Mouse (Mus musculus): ENCODE measurements at regions not wholly inside any gene's neighbourhood (a gene's known extent, or its start where the extent isn't known, plus 50 kb on each side); places are given as distances from the start of the nearest gene placed in this dataset.
A peak's percentile ranks its signal among the peaks of the same experiment; 100 is the strongest.
"Not testable (repeated sequence)": the region's sequence is repeated elsewhere in the genome, so short reads cannot be mapped to it uniquely, and the experiment has no call there.

DNA sequence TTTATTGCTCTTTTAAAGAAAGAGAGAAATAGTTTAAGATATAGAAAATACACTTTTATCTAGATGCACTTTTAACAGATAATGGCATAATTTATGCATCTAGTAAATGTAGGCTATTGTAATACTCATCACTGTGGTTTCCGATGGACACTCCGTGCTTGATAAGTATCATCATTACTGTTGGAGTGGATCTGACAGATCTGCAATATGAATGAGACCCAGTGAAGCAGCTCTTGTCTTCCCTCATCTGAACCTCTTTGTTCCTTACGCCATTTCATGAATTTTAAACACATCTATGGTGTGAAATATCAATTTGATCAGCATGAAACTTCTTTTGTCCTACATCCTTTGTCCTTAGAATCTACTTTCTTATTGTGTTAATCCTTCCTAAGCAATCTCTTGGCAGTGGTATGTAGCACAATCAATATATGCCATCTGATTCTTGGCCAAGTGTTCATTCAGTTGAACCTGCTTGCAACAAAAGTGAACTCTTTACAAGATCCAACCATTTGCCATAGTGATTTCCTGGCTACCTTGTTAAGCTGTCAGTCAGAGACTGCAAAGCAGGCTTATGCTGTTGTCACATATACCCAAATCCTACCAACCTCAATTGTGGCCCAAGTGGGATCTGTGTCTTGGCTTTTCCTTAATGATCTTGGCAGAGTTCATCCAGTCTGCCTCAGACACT is 452.0 kb upstream of the Dab2 start:
- no peak for DNase-seq (ENCODE audit: low spot score)

GRCm38 (mm10) chr15:5852523-5852922 is 447.1 kb upstream of the Dab2 start:
- no peak for DNase-seq (ENCODE audit: low spot score)

DNA sequence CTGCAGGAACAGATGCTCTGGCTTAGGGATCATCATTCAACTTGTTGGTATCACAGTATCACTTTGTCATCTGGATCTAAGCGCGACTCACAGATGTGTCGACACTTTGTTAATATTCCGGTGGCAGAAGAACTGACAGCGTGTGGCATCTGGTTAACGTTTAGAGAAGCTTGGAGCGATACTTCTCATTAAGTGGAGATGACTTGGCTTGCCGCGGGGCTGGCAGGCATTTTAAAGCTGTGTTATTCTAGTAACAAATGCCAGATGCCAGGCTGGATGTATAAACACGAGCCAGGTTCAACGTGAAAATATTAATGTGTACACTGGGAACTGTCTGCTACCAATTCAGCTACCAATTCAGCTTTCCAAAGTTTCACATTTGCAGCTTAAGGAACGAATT is 430.3 kb upstream of the Dab2 start:
- DNase-seq (ENCODE audit: low spot score): no peak

DNA sequence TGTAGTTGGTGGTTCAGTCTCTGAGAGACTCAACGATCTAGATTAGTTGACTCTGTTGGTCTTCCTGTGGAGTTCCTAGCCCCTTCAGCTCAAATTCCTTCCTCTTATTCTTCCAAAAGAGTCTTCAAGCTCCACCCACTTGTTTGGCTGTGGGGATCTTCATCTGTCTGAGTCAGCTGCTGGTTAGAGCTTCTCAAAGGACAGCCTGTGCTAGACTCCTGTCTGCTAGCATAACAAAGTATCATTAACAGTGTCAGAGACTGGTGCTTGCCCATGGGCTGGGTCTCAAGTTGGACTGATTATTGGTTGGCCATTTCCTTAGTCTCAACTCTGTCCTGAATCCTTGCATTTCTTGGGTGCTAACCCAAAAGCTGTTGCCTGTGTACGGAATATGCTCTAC is 429.7 kb upstream of the Dab2 start:
- DNase-seq (ENCODE audit: low spot score): peak; percentile 17

GRCm38 (mm10) chr15:5872042-5872441 is 427.5 kb upstream of the Dab2 start:
- no peak for DNase-seq (ENCODE audit: low spot score)

DNA sequence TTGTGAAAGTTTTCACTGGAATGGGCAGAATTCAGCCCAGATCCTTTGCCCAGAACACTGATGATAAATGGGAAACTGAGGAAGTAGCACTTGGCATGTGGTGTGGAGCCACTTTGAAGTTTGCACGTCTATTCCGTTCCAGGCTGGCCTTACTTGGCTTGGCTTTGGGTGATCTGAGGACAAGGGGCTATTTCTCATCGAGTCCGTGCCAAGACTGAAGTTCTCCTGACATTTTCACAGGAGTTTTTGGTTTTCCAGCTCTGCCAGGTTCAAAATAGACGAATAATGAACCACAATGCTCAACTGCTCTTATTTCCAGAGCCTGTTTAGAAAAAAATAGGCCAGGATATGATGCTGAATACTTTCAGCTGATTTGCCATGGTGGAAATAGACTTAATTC is 421.8 kb upstream of the Dab2 start:
- no peak for DNase-seq (ENCODE audit: low spot score)

DNA sequence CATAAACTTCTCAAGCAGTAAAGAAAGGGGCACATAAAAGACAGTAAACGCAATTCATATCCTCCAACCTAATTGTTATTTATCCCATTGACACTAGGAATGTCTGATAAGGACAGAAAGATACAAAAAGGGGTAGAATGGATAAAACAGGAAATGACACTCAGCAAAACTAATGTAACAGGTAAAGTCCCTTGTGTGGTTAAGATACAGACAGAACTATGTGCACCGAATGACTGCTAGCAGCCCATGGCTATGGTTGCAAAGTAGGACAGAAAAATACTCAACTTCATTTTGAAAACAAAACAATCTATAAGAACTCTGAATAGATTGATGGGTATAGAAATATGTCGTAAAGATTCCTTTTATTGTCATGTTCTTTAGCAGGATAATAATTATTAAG is 408.4 kb upstream of the Dab2 start:
- no peak for DNase-seq (ENCODE audit: low spot score)

GRCm38 (mm10) chr15:5892034-5892433 is 407.6 kb upstream of the Dab2 start:
- no peak for DNase-seq (ENCODE audit: low spot score)

- not testable (repeated sequence) for DNase-seq (ENCODE audit: low spot score)
These were observed 403.7 kb upstream of the Dab2 start for GRCm38 (mm10) chr15:5895688-5896470.

- peak; percentile 22 for DNase-seq (ENCODE audit: low spot score)
These were observed 384.3 kb upstream of the Dab2 start for GRCm38 (mm10) chr15:5915261-5915660.

- DNase-seq (ENCODE audit: low spot score): no peak
These were observed 379.5 kb upstream of the Dab2 start for GRCm38 (mm10) chr15:5920058-5920457.

GRCm38 (mm10) chr15:5927768-5928167 is 371.8 kb upstream of the Dab2 start:
- DNase-seq (ENCODE audit: low spot score): no peak

DNA sequence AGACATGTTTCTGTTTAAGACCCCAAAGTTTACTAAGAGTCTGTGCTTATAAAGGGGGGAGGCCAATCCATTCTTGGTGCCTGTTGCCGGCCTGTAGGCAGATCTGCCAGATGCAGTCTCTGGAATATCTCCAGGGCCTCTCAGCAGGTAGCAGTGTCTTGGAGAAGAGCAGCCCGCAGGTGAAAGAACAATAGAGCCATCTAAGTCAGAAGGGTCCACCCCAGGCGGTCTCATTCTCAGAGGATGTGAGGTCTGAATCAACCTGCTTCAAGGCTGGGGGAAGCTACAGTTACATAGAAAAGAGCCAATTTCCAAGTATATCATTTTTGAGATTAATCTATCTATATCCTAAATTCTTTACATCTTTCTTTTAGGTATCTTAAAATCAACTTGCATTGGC is 366.0 kb upstream of the Dab2 start:
- no peak for DNase-seq (ENCODE audit: low spot score)

DNA sequence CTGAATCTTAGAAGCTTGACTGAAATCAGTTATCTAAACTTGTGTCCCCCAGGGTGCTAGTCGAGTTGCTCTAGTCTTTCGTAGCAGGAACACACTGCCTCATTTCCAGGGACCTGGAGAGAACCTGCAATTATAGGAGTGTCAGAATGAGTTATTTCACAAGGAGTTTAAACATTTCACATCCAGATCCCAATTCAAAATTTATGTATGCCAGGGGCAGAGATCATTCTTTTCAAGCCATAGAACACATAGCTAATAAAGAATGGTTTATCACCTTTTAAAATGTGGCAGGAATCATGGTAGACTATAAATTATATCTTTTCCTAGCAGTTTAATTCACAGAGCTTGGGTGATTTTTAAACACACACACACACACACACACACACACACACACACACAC is 358.6 kb upstream of the Dab2 start:
- no peak for DNase-seq (ENCODE audit: low spot score)

DNA sequence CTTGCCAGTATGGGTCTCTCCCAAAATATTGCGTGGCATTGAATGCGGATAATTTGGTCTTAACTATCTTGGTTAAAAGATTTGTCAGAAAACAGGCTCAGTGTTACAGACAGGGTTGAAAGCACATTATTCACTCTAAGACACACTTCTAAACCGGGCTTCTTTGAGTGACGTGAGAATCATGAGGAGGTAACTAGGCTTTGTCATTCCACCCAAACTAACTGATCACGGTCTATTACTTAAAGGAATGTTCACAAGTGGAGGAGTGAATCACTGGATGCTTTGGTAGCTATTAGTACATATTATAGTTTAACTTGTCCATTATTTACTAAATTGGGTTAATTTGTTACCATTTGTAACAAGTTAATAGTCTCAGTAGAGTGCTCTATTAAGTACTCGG is 352.9 kb upstream of the Dab2 start:
- no peak for DNase-seq (ENCODE audit: low spot score)

- no peak for DNase-seq (ENCODE audit: low spot score)
These were observed 348.7 kb upstream of the Dab2 start for GRCm38 (mm10) chr15:5950919-5951318.

DNA sequence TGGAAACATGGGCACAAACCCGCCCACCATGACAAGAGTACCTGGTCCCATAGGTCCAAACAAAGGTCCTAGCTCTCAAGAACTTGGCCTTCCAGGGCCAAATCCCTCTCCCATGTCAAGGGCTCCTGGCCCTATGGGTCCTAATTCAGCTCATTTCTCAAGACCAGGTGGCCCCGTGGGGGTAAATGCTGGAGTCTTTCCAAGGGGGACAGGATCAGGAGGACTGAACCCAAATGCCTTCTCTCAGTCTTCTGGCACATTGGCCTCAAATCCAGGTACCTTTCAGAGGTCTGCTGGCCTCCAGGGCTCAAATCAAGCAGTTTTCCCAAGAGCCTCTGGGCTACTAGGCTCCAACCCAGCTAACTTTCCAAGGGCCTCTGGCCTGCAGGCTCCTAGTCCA is 347.9 kb upstream of the Dab2 start:
- not testable (repeated sequence) for DNase-seq (ENCODE audit: low spot score)

GRCm38 (mm10) chr15:5953106-5953505 is 346.5 kb upstream of the Dab2 start:
- no peak for DNase-seq (ENCODE audit: low spot score)

- DNase-seq (ENCODE audit: low spot score): no peak
These were observed 308.1 kb upstream of the Dab2 start for GRCm38 (mm10) chr15:5991351-5992065.

DNA sequence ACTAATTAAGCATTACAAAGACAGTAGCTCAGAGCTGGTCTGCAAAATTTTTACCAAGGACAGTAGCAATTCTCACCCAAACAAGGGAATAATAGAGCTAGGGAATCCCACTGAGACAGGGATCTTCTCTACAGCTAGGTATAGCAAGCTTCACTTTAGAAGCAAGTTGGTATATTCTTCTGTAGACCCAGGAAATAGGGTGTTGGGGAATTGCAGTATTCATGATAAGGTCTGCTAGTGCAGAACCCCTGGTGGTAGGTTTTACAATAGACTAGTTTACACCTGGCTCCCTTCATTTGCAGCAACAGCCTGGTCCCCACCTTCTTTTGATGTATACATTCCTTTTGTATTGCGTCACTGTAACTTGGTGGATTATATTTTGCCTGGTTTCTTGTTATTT is 307.4 kb upstream of the Dab2 start:
- DNase-seq (ENCODE audit: low spot score): not testable (repeated sequence)

GRCm38 (mm10) chr15:6000816-6001215 is 298.8 kb upstream of the Dab2 start:
- DNase-seq (ENCODE audit: low spot score): no peak

DNA sequence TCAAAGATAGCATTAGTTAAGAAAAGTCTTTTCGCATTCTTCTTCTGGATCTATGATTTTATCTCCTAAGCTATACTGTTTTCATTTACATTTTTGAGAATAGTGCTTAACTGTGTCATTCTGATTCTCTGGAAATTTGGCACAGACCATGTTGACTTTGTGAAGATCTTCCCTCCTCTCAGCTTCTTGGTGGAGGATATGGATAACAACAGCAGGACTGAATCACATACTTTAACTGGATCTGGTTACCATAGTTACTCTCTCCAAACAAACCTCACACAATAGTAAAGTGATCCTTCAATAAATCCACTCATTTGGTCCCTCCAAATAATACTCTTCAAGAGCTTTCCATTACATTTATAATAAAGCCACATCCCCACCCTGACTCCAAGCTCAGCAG is 298.2 kb upstream of the Dab2 start:
- DNase-seq (ENCODE audit: low spot score): no peak

DNA sequence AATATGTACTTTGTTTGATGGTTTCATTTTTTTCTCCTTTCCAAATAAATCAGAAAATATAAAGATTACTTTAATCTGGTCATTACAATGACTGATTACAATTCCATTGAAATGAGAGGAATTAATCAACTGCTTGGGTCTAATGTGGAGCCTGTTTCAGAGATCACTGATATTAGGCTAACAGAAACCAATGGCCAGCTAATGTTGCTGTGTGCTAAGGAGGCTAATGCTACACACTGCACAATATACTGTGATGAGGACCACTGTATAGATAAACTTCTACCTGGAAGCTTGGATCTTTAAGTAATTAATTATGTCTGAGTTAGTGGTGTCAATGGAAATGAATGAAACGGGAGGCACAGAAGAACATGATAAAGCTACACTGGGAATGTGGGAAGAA is 284.6 kb upstream of the Dab2 start:
- DNase-seq (ENCODE audit: low spot score): no peak

Data from gastrocnemius, adult 18-20 months (tissue).